Mouse (Mus musculus) kidney, adult 2 months (tissue): ENCODE data around the gene Tex21. TPM values are rescaled to one million over a fixed set of nuclear protein-coding genes. Genes with fewer than 3 reads are reported as not detected.

Experiments used
- DNase-seq: peaks from one replicate; pipeline ENCODE4 v3.0.0; 2021
- H3K27ac ChIP-seq: fragments of 200-500 bp; 2 replicates; pipeline ENCODE4 v1.5.1; 2012; ENCODE audit warnings: low read depth, low read length, control low read depth, inconsistent platforms; ENCODE audit not compliant: insufficient read depth
- H3K27me3 ChIP-seq: fragments of 200-500 bp; replicated peaks from 2 replicates; pipeline ENCODE4 v1.6.1; 2012; ENCODE audit warnings: mild to moderate bottlenecking, moderate library complexity, low read length, inconsistent platforms; ENCODE audit not compliant: control insufficient read depth, insufficient read depth
- H3K36me3 ChIP-seq: fragments of 200-500 bp; 2 replicates; pipeline ENCODE4 v1.6.1; 2012; ENCODE audit warnings: mild to moderate bottlenecking, moderate library complexity, low read length, inconsistent platforms; ENCODE audit not compliant: control insufficient read depth, insufficient read depth
- H3K4me1 ChIP-seq: fragments of 200-500 bp; 2 replicates; pipeline ENCODE4 v1.6.1; 2011; ENCODE audit warnings: low read length; ENCODE audit not compliant: control insufficient read depth, insufficient read depth
- H3K4me3 ChIP-seq: fragments of 200-500 bp; 2 replicates; pipeline ENCODE4 v1.5.1; 2011; ENCODE audit warnings: mild to moderate bottlenecking, low read depth, low read length, control low read depth; ENCODE audit not compliant: insufficient read depth
- CTCF ChIP-seq: fragments of 200-500 bp; conservative IDR thresholded peaks from 2 replicates; pipeline ENCODE4 v1.5.1; 2011; ENCODE audit warnings: low read depth, mild to moderate bottlenecking, control low read depth, low read length, moderate library complexity, mixed read lengths; ENCODE audit not compliant: insufficient read depth, insufficient read length
- POLR2A ChIP-seq: fragments of 200-500 bp; IDR thresholded peaks from one replicate; pipeline ENCODE4 v1.6.1; 2011; ENCODE audit warnings: low read depth, low read length, control low read depth
- WGBS: fragments of 180-500 bp; shearing (Covaris S2); methylation state at CpG from one replicate; pipeline ENCODE4 v1.1.7; 2018; 5-methylcytosine and 5-hydroxymethylcytosine counted together
- polyA plus RNA-seq: library from polyadenylated mRNA; depleted of rRNA; stranded (reverse); fragments of >200 nt; gene quantifications from 2 replicates; pipeline ENCODE4 v1.2.3, GENCODE M21; 2012

Gene Tex21
- polyA plus RNA-seq, 1 experiment: 0.11 TPM

- Histone ChIP-seq H3K36me3 (no peaks in the 10 kb centered on the region), H3K27me3 (no peaks in the 10 kb centered on the region), H3K4me3 (no peak overlapping the region), H3K4me1 (no peaks in the 10 kb centered on the region), H3K27ac (no peak overlapping the region)
- WGBS: 89% methylated on average over 8 of the region's 8 CpGs
- TF ChIP-seq POLR2A (no peak), CTCF (no peak)
- no peak for DNase-seq
These were observed 1.6 kb downstream of the Tex21 start for GRCm38 (mm10) chr12:76244981-76245380.

- 46% methylated on average over 5 of the region's 5 CpGs for WGBS
- no peak for TF ChIP-seq POLR2A
- no peak for TF ChIP-seq CTCF
These were observed 4.7 kb downstream of the Tex21 start for GRCm38 (mm10) chr12:76241833-76242232.

GRCm38 (mm10) chr12:76241084-76241483 is 5.5 kb downstream of the Tex21 start:
- WGBS: 85% methylated on average over 3 of the region's 3 CpGs
- TF ChIP-seq POLR2A (no peak), CTCF (no peak)
- no peak for DNase-seq
- no peak overlapping the region for H3K27ac ChIP-seq
- H3K27me3 ChIP-seq: no peaks in the 10 kb centered on the region
- H3K4me1 ChIP-seq: no peaks in the 10 kb centered on the region
- no peaks in the 10 kb centered on the region for H3K36me3 ChIP-seq
- no peak overlapping the region for H3K4me3 ChIP-seq

More at GRCm38 (mm10) chr12:76241833-76242232, 4.7 kb downstream of the Tex21 start:
- Histone ChIP-seq H3K36me3 (no peaks in the 10 kb centered on the region), H3K27me3 (no peaks in the 10 kb centered on the region), H3K27ac (no peak overlapping the region), H3K4me3 (no peak overlapping the region), H3K4me1 (no peaks in the 10 kb centered on the region)
- DNase-seq: no peak

DNA sequence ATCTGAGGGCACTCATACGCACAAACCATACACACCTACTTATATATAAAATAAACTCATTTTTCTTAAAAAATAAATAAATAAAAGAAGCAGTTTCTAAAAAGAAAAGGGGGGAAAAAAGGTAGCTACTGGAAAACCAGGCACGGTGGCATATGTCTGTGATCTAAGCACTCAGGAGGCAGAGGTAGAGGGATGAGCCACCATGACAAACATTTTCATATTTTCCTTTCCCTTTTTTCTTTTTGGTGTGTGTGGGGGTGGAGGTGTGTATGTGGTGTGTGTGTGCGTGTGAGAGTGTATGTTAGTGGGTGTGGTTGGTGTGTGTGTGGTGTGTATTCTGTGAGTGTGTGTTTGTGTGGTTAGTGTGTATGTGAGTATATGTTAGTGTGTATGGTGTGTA is 5.9 kb downstream of the Tex21 start:
- 87% methylated on average over 3 of the region's 3 CpGs for WGBS
- Histone ChIP-seq H3K4me1 (no peaks in the 10 kb centered on the region), H3K27me3 (no peaks in the 10 kb centered on the region), H3K27ac (no peak overlapping the region), H3K4me3 (no peak overlapping the region), H3K36me3 (no peaks in the 10 kb centered on the region)
- no peak for DNase-seq
- no peak for TF ChIP-seq CTCF
- TF ChIP-seq POLR2A: no peak

DNA sequence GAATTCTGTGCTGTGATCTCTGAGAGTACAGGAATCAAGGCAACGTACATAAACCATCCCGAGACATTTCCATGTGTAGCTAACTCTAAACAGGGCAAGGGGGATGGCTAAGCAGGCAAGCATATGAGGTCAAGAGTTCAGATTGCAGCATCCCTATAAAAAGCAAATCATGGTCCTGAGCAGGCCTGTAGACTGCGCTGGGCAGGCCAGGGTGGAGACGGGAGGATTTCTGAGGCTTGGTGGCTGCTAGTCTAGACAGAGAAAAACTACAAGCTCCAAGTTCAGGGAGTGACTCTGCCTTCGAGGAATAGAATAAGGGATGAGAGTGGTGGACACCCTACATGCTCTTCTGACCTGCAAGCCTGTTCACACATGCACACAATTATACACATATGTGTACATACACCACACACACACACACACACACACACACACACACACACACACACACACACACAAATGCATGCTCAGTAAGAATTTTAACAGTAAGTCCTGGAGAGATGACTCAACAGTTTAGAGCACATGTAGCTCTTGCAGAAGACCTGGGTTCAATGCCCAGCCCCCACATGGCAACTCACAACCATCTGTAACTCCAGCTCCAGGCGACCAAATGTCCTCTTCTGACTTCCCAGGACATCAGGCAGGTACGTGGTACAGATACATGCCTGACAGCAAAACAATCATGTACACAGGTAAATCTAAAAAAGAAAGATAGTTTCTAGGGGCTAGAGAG is 6.5 kb downstream of the Tex21 start:
- Histone ChIP-seq H3K27ac (no peak overlapping the region), H3K4me1 (no peaks in the 10 kb centered on the region), H3K27me3 (no peaks in the 10 kb centered on the region), H3K36me3 (no peaks in the 10 kb centered on the region), H3K4me3 (no peak overlapping the region)
- 74% methylated on average over 7 of the region's 7 CpGs for WGBS
- no peak for TF ChIP-seq POLR2A
- TF ChIP-seq CTCF: no peak
- no peak for DNase-seq

- H3K27ac ChIP-seq: no peak overlapping the region
- no peaks in the 10 kb centered on the region for H3K27me3 ChIP-seq
- TF ChIP-seq CTCF: no peak
- no peak for TF ChIP-seq POLR2A
- no peaks in the 10 kb centered on the region for H3K36me3 ChIP-seq
- no peak overlapping the region for H3K4me3 ChIP-seq
- no peak for DNase-seq
- no peaks in the 10 kb centered on the region for H3K4me1 ChIP-seq
- 62% methylated on average over 10 of the region's 10 CpGs for WGBS
These were observed 7.3 kb downstream of the Tex21 start for GRCm38 (mm10) chr12:76239145-76239838.

- Histone ChIP-seq H3K36me3 (no peaks in the 10 kb centered on the region), H3K4me1 (peaks cover 3% of the 10 kb centered on the region; the same call in 1 of the 2 replicates), H3K4me3 (no peak overlapping the region), H3K27me3 (no peaks in the 10 kb centered on the region), H3K27ac (no peak overlapping the region)
- no peak for DNase-seq
- TF ChIP-seq CTCF: no peak
- TF ChIP-seq POLR2A: no peak
- 94% methylated on average over 6 of the region's 6 CpGs for WGBS
These were observed 11.3 kb downstream of the Tex21 start for GRCm38 (mm10) chr12:76235253-76235652.
